Mouse (Mus musculus): ENCODE results near the gene Stk31. TPM values are rescaled to one million over a fixed set of nuclear protein-coding genes. Genes with fewer than 3 reads are reported as not detected.
A peak's percentile ranks its signal among the peaks of the same experiment; 100 is the strongest.
"Not testable (repeated sequence)": the region's sequence is repeated elsewhere in the genome, so short reads cannot be mapped to it uniquely, and the experiment has no call there.

The Stk31 gene
- total RNA-seq, 2 experiments from 2014 or later: 1.1 to 1.2 TPM

DNA sequence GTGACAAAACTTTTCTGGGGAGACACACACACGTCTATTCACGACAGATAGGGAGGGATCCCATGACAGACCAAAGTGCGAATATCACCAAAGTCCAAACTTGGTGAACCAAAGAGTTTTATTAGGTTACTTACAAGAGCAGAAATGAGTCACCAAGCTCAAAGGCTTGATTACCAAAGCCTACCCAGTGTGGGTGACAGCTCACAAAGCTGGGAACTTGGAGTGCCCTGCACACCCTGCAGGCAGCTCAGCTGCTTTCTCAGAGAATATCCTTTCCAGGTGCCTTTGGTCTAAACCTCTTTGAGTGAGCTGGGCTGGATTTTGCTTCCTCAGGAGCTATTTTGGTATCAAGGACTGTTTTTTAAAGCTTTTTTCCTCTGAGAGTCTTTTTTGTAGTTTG is 15.4 kb downstream of the Stk31 start:
- TF ChIP-seq CTCF (conservative IDR thresholded peaks at IDR 0.05): no peak
- no peak for DNase-seq (ENCODE audit: low spot score in 2 of 2)
- no peak overlapping the region for H3K27ac ChIP-seq
- H3K4me3 ChIP-seq: no peak overlapping the region

- not testable (repeated sequence) for DNase-seq (ENCODE audit: low spot score in 2 of 2); H3K4me3 ChIP-seq; H3K27ac ChIP-seq
These were observed 17.6 kb downstream of the Stk31 start for GRCm38 (mm10) chr6:49412967-49413366.

DNA sequence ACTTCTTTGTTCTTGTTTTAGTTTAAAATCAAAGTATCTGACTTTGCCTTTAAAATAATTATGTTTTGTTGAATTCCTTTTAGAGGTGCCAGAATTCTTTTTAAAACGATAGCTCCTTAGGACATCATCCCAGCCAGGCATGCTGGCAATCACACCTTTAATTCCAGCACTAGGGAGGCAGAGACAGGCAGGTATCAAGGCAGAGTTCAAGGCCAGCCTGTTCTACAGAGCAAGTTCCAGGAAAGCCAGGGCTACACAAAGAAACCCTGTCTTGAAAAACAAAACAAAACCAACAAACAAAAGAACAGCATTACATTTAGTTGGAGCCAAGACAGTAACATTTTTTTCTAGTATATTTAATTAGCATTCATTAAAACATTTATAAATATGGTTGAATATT is 20.6 kb downstream of the Stk31 start:
- H3K4me3 ChIP-seq: no peak overlapping the region
- no peak for DNase-seq (ENCODE audit: low spot score in 2 of 2)
- TF ChIP-seq CTCF (conservative IDR thresholded peaks at IDR 0.05): no peak
- no peak overlapping the region for H3K27ac ChIP-seq

GRCm38 (mm10) chr6:49437306-49437705 is 41.9 kb downstream of the Stk31 start:
- peak in 1 of 2 experiments; percentile 10 for DNase-seq (ENCODE audit: low spot score in 2 of 2)
- no peak for TF ChIP-seq CTCF (conservative IDR thresholded peaks at IDR 0.05)

DNA sequence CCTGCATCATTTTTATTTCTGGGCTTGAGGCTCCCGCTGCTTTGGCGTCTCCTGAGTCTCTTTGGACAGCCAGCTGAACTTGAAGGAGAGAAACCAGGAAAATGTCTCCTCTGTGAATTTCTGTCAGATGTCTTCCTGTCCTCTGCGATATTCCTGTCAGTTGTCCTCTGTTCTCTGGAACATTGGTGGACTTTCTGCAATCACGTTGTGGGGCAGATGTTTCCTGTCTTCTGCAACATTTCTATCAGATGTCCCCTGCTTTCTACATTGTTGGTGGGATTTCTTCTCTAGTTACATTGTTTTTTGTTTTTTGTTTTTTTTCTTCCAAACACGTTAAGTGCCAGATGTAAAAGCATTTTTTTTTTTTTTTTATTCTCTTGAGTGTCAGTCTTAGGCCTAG is 62.7 kb downstream of the Stk31 start:
- H3K27ac ChIP-seq: no peak overlapping the region
- no peak for TF ChIP-seq CTCF (conservative IDR thresholded peaks at IDR 0.05)
- H3K4me3 ChIP-seq: no peak overlapping the region
- no peak for DNase-seq (ENCODE audit: low spot score in 2 of 2)

More at GRCm38 (mm10) chr6:49437306-49437705, 41.9 kb downstream of the Stk31 start:
- Histone ChIP-seq H3K27ac (no peak overlapping the region), H3K4me3 (no peak overlapping the region)

DNA sequence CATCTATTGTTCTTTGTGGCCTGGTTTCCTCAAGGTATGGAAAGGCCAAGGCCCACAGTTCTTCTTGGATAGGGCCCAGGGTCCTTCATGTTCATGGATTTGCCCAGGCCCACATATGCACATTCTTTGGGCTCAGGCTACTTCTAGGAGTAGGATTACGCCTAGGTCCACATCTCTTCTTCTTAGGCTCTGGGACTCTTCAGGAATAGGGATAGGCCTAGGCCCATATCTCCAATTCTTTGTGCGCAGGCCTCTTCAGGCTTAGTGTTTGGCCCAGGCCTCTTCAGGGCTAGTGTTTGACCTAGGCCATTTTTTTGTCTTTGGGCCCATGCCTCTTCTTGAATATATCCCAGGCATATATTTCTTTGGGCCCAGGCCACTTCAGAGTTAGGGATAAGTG is 87.8 kb downstream of the Stk31 start:
- Histone ChIP-seq H3K27ac (no peak overlapping the region), H3K4me3 (no peak overlapping the region)
- no peak for TF ChIP-seq CTCF (conservative IDR thresholded peaks at IDR 0.05)
- no peak for DNase-seq (ENCODE audit: low spot score in 2 of 2)

GRCm38 (mm10) chr6:49491526-49491925 is 96.1 kb downstream of the Stk31 start:
- H3K4me3 ChIP-seq: no peak overlapping the region
- H3K27ac ChIP-seq: no peak overlapping the region
- TF ChIP-seq CTCF (conservative IDR thresholded peaks at IDR 0.05): no peak
- DNase-seq (ENCODE audit: low spot score in 2 of 2): no peak

DNA sequence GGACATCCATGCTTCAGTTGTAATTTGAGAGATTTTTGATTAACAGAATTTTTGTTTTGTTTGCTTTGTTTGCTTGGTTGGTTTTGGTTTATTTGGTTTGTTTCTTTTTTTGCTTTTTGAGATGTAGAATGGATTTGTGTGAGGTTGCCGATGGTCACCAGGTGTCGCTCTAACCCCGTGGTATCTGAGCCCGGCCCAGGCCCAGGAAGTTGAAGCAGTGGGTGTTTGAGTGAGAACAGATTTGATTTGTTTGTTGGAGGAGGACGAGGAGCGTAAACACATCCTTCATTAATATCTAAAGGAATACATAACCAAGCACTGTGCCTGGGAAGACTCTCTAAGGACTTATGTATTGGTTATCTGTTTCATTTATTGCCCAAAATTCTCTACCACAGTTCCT is 123.6 kb downstream of the Stk31 start:
- H3K27ac ChIP-seq: no peak overlapping the region
- peak; percentile 63 to 88 for DNase-seq (ENCODE audit: low spot score in 2 of 2)
- peak; percentile 93 for TF ChIP-seq CTCF (conservative IDR thresholded peaks at IDR 0.05)
- H3K4me3 ChIP-seq: no peak overlapping the region

Other genes with a start within 250 kb of the Stk31 start
- not detected for gene Igf2bp3, start 180.6 kb upstream of the Stk31 start, total RNA-seq (2021)
- 10 to 100 TPM; 69.9 to 86.9 TPM for gene Tra2a, start 131.6 kb upstream of the Stk31 start, total RNA-seq (2021)
- 1 to 10 TPM; 9.3 to 9.9 TPM for gene Ccdc126, start 76.3 kb upstream of the Stk31 start, total RNA-seq (2021)
- gene Fam221a, start 27.9 kb upstream of the Stk31 start, total RNA-seq (2021): 1 to 10 TPM in 1 of 2 experiments, under 1 TPM in 1; 0.91 to 1.0 TPM

All from layer of hippocampus, adult 2 months (tissue).